Mouse (Mus musculus) forebrain, postnatal 0 days (tissue): ENCODE measurements at regions not wholly inside any gene's neighbourhood (a gene's known extent, or its start where the extent isn't known, plus 50 kb on each side); places are given as distances from the start of the nearest gene placed in this dataset.
A peak's percentile ranks its signal among the peaks of the same experiment; 100 is the strongest.

Source experiments
- ATAC-seq: fragments of 200-750 bp; cut with Nextera tagmentation; 2 replicates; pipeline ENCODE4 v1.8.0; 2017; ENCODE audit warnings: mild to moderate bottlenecking, moderate library complexity
- DNase-seq: peaks from one replicate; pipeline ENCODE4 v3.0.0-alpha.2; 2015
- H3K27ac ChIP-seq: fragments of 300-500 bp; sonication (generic); 2 replicates; pipeline ENCODE4 v1.5.1; 2014; ENCODE audit warnings: low read depth, mild to moderate bottlenecking, antibody characterized with exemption, low read length, moderate library complexity, mixed read lengths
- H3K27me3 ChIP-seq: fragments of 300-500 bp; sonication (generic); 2 replicates; pipeline ENCODE4 v1.6.1; 2014; ENCODE audit warnings: mild to moderate bottlenecking, low read length, mixed read lengths; ENCODE audit not compliant: insufficient read depth
- H3K36me3 ChIP-seq: fragments of 300-500 bp; sonication (generic); 2 replicates; pipeline ENCODE4 v1.6.1; 2014; ENCODE audit warnings: mild to moderate bottlenecking, moderate library complexity; ENCODE audit not compliant: insufficient read depth
- H3K4me1 ChIP-seq: fragments of 300-500 bp; sonication (generic); 2 replicates; pipeline ENCODE4 v1.6.1; 2014; ENCODE audit warnings: antibody characterized with exemption; ENCODE audit not compliant: insufficient read depth
- H3K4me2 ChIP-seq: fragments of 300-500 bp; sonication (generic); 2 replicates; pipeline ENCODE4 v1.6.1; 2014; ENCODE audit warnings: low read depth, mild to moderate bottlenecking, moderate library complexity
- H3K4me3 ChIP-seq: fragments of 300-500 bp; sonication (generic); 2 replicates; pipeline ENCODE4 v1.5.1; 2014; ENCODE audit warnings: low read depth, low read length, mixed read lengths
- H3K9ac ChIP-seq: fragments of 300-500 bp; sonication (generic); 2 replicates; pipeline ENCODE4 v1.6.1; 2014; ENCODE audit warnings: mild to moderate bottlenecking
- H3K9me3 ChIP-seq: fragments of 300-500 bp; sonication (generic); 2 replicates; pipeline ENCODE4 v1.6.1; 2016; ENCODE audit warnings: low read length
- CTCF ChIP-seq: sonication (generic); IDR thresholded peaks from 2 replicates; pipeline ENCODE4 v1.5.1; 2016; ENCODE audit warnings: antibody characterized with exemption, control low read depth, low read depth
- WGBS: fragments of 180-500 bp; shearing (Covaris S2); extraction: QIAGEN DNeasy Blood & Tissue Kit; methylation state at CpG from one replicate; pipeline ENCODE4 v1.1.7; 2014; 5-methylcytosine and 5-hydroxymethylcytosine counted together

DNA sequence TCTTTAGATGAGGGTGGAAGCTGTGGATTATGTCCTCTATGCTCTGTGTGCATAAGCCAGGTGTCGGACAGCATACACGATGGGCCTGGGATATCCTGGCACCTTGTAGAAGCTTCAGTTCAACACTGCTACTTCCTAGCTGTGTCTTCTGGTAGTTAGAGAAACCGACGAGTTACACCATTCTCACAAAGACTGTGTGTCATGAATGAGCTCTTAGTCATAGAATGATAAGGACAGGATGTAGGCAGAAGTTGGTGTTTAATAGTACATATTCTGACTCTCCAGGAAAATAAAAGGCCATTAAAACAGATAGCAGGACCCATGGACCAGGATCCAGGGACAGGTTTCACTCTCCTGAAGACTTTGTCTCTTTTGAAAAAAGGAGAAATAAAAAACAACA lies 446.3 kb upstream of the Klf4 start:
- Histone ChIP-seq H3K4me2 (no peak overlapping the region), H3K4me3 (no peak overlapping the region), H3K9ac (no peak overlapping the region), H3K36me3 (no peaks in the 10 kb centered on the region), H3K27me3 (no peaks in the 10 kb centered on the region), H3K9me3 (no peaks in the 10 kb centered on the region), H3K4me1 (no peaks in the 10 kb centered on the region), H3K27ac (no peak overlapping the region)
- no peak for ATAC-seq
- no peak for DNase-seq
- no peak for TF ChIP-seq CTCF
- WGBS: 96% methylated on average over 4 of the region's 4 CpGs

DNA sequence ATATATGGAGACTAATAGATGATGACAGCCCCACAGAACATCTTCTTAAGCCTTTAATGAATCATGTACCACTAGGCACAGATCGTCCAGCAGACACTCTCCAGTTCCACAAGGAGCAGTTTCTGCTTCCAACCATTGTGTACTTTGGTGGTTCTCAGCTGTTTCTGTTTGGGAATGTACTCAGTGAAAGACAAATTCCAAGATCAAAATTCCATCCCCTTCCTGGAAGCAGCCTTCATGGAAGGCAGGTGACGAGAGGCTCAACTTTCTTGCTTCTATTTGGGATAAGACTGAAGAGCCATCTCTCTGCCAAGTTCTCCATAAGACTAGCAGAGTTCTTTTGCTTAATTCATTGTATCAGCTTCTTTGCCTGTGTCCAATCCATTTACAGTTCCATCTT lies 444.0 kb upstream of the Klf4 start:
- Histone ChIP-seq H3K27ac (no peak overlapping the region), H3K4me1 (no peaks in the 10 kb centered on the region), H3K36me3 (no peaks in the 10 kb centered on the region), H3K4me2 (no peak overlapping the region), H3K4me3 (no peak overlapping the region), H3K9me3 (no peaks in the 10 kb centered on the region), H3K9ac (no peak overlapping the region), H3K27me3 (no peaks in the 10 kb centered on the region)
- DNase-seq (no peak), ATAC-seq (no peak)
- 86% methylated on average over 2 of the region's 2 CpGs for WGBS
- no peak for TF ChIP-seq CTCF

DNA sequence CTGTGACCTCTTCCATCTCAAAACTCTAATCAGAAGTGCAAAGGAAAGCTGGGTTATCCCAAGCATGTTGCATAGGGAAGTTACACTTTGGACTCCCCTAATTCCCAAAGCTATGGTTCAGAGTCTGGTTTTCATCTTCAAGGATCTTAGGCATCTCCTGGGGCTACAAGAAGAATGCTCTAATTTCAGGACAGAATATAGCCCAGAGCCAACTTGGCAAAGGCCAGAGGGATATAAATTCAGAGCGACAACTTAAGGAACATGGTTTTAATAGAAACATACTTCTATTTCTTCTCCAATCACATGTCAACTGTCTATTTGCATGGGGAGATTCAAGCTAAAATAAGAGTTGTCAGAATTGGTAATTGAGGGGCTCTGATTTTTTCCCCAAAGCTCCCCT lies 441.4 kb upstream of the Klf4 start:
- H3K9me3 ChIP-seq: no peaks in the 10 kb centered on the region
- no peak overlapping the region for H3K27ac ChIP-seq
- 92% methylated on average over 1 of the region's 1 CpGs for WGBS
- no peak overlapping the region for H3K4me3 ChIP-seq
- no peaks in the 10 kb centered on the region for H3K27me3 ChIP-seq
- no peak for ATAC-seq
- H3K9ac ChIP-seq: no peak overlapping the region
- no peak overlapping the region for H3K4me2 ChIP-seq
- TF ChIP-seq CTCF: no peak
- no peak for DNase-seq
- H3K4me1 ChIP-seq: no peaks in the 10 kb centered on the region
- no peaks in the 10 kb centered on the region for H3K36me3 ChIP-seq

DNA sequence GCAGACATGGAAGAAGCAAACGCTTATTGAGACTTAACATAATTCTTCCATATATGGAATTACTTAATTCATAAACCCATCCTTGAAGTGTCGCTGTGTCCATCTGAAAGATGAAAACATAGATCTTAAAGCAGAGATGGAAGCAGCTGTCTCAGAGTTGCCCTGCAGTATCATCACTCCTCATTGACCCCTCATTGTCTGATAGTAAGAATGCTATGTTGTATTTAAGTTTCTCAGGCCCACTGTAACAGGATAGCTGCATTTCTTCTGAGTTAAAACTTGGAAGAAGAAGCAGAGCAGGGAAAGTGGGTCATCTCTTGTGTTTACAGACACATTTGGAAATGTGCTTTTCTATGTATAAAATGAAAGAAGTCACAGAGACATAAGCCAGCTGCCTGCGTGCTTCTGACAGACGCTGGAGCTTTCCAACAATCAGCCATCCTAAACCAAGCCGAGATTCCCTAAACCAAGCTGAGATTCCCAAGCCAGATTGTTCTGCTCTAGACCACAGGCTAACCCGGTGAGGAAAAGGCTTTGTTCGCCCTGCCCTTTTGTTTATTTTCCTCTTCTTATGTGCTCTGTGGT lies 440.1 kb upstream of the Klf4 start:
- H3K9ac ChIP-seq: no peak overlapping the region
- TF ChIP-seq CTCF: no peak
- no peak overlapping the region for H3K4me2 ChIP-seq
- H3K27me3 ChIP-seq: no peaks in the 10 kb centered on the region
- no peaks in the 10 kb centered on the region for H3K36me3 ChIP-seq
- H3K27ac ChIP-seq: no peak overlapping the region
- 0 out of 2 replicates have a peak, but pooled peaks have one; percentile 36 for ATAC-seq
- H3K9me3 ChIP-seq: no peaks in the 10 kb centered on the region
- H3K4me3 ChIP-seq: no peak overlapping the region
- no peaks in the 10 kb centered on the region for H3K4me1 ChIP-seq
- 80% methylated on average over 7 of the region's 7 CpGs for WGBS
- peak; percentile 16 for DNase-seq

DNA sequence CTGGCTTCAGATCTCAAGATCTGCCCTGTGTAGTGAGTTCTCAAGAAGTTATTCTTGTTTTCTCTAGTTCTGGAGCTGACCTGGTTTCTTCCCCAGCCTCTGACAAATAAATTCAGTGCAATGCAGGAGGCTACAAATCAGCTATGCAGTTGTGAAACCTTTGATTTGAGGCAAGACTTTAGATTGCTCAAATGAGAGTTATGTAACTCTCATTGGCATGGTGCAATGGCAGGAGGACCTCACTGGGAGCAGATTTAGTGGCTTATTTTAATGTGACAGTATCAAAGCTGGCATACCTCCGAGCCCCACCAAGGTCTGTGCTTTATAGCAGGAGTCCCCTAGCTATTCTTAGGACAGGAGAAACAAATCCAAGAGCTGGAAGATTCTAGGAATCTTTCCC lies 427.8 kb upstream of the Klf4 start:
- TF ChIP-seq CTCF: no peak
- ATAC-seq (no peak), DNase-seq (no peak)
- Histone ChIP-seq H3K27ac (no peak overlapping the region), H3K9me3 (no peaks in the 10 kb centered on the region), H3K9ac (no peak overlapping the region), H3K36me3 (no peaks in the 10 kb centered on the region), H3K4me2 (no peak overlapping the region), H3K4me1 (no peaks in the 10 kb centered on the region), H3K27me3 (no peaks in the 10 kb centered on the region), H3K4me3 (no peak overlapping the region)
- 68% methylated on average over 1 of the region's 1 CpGs for WGBS

DNA sequence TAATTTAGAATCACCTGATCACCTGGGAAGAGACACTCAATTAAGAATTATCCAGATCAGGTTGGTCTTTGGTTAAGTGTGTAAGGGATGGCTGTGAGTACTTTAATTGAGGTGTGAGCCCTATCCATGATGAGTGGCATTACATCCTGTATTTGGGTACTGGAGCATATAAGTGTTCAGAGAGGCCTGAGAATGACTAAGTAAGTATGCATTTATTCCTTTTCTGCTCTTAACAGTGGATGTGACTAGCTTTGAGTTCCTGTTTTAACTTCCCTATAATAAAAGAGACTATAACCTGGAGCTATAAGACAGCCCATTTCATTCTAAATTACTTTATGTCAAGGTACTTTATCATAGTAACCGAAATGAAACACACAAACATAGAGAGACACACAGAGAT lies 421.4 kb upstream of the Klf4 start:
- no peaks in the 10 kb centered on the region for H3K36me3 ChIP-seq
- no peaks in the 10 kb centered on the region for H3K27me3 ChIP-seq
- H3K9me3 ChIP-seq: no peaks in the 10 kb centered on the region
- H3K27ac ChIP-seq: no peak overlapping the region
- no peak for ATAC-seq
- H3K9ac ChIP-seq: no peak overlapping the region
- 98% methylated on average over 1 of the region's 1 CpGs for WGBS
- no peak for DNase-seq
- TF ChIP-seq CTCF: no peak
- no peak overlapping the region for H3K4me2 ChIP-seq
- H3K4me1 ChIP-seq: no peaks in the 10 kb centered on the region
- H3K4me3 ChIP-seq: no peak overlapping the region

DNA sequence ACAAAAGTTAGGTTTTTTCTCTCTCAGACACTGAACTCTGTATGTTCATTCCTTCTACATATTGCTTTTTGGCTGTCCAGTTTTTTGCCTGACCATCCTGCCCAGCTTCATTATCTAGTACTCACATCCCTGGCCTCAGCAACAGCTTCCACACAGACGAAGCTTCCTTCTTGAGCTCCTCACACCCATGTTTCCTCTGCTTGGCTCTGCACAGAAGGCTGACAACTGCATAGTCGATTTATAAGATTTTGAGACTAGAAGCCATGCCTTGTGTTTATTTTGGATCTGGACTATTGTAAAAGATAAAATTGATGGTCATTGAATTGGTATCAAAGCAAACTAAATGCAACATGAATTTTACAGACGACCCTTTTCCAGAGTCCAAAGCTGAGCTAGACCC lies 420.0 kb upstream of the Klf4 start:
- no peak for ATAC-seq
- no peak overlapping the region for H3K4me2 ChIP-seq
- H3K4me1 ChIP-seq: no peaks in the 10 kb centered on the region
- no peaks in the 10 kb centered on the region for H3K36me3 ChIP-seq
- H3K9ac ChIP-seq: no peak overlapping the region
- WGBS: 90% methylated on average over 3 of the region's 3 CpGs
- no peak overlapping the region for H3K27ac ChIP-seq
- no peak for DNase-seq
- H3K4me3 ChIP-seq: no peak overlapping the region
- TF ChIP-seq CTCF: no peak
- no peaks in the 10 kb centered on the region for H3K27me3 ChIP-seq
- no peaks in the 10 kb centered on the region for H3K9me3 ChIP-seq

DNA sequence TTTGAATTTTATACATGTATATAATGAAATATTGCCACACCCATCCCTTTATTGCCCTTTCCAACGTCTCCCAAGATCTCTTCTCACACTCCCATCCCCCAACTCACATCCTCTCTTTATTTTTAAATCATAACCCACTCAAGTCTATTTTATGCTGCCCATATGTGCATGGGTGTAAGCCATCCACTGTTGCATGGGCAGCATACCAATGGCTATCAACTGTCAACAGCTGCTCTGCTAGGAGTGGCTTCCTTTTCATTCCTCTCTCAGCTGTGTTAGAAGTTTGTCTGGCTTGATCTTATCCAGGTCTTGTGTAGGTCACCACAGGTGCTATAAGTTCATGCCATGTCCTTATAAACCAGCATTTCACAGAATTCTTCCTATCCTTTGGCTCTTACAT lies 409.2 kb upstream of the Klf4 start:
- Histone ChIP-seq H3K27me3 (no peaks in the 10 kb centered on the region), H3K9me3 (no peaks in the 10 kb centered on the region), H3K27ac (no peak overlapping the region), H3K36me3 (no peaks in the 10 kb centered on the region), H3K9ac (no peak overlapping the region), H3K4me1 (no peaks in the 10 kb centered on the region), H3K4me2 (no peak overlapping the region), H3K4me3 (no peak overlapping the region)
- TF ChIP-seq CTCF: no peak
- WGBS: 60% methylated on average over 1 of the region's 1 CpGs
- ATAC-seq (no peak), DNase-seq (no peak)
